Mouse (Mus musculus): Measurements from ENCODE around the gene Tuba4a. TPM values are rescaled to one million over a fixed set of nuclear protein-coding genes. Genes with fewer than 3 reads are reported as not detected.
"Not testable (repeated sequence)": the region's sequence is repeated elsewhere in the genome, so short reads cannot be mapped to it uniquely, and the experiment has no call there.

Tuba4a gene
- total RNA-seq, 2 experiments from 2014 or later: 490 to 573 TPM

- peak; percentile 80 for DNase-seq
These were observed 16.7 kb upstream of the Tuba4a start, which contains the start of gene Dnajb2 for GRCm38 (mm10) chr1:75236117-75237050. Gene Dnajb2, plus strand, starts transcription at chr1:75236406.

- no peak for DNase-seq
These were observed 14.9 kb upstream of the Tuba4a start for GRCm38 (mm10) chr1:75234606-75235005.

- not testable (repeated sequence) for DNase-seq
These were observed 12.8 kb upstream of the Tuba4a start for GRCm38 (mm10) chr1:75232489-75232888.

- no peak for DNase-seq
These were observed 12.0 kb upstream of the Tuba4a start, which contains the start of gene A630095N17Rik for GRCm38 (mm10) chr1:75231664-75232152. Gene A630095N17Rik, minus strand, starts transcription at chr1:75232102.

- DNase-seq: no peak
These were observed 11.6 kb upstream of the Tuba4a start for GRCm38 (mm10) chr1:75231224-75231623.

GRCm38 (mm10) chr1:75230335-75230994 is 10.8 kb upstream of the Tuba4a start:
- no peak for DNase-seq

- DNase-seq: no peak
These were observed 9.5 kb upstream of the Tuba4a start for GRCm38 (mm10) chr1:75229158-75229557.

GRCm38 (mm10) chr1:75227653-75228052 is 8.0 kb upstream of the Tuba4a start:
- no peak for DNase-seq

- DNase-seq: no peak
These were observed 6.5 kb upstream of the Tuba4a start for GRCm38 (mm10) chr1:75226138-75226537.

- no peak for DNase-seq
These were observed 5.8 kb upstream of the Tuba4a start for GRCm38 (mm10) chr1:75225473-75225872.

GRCm38 (mm10) chr1:75223532-75223931 is 3.9 kb upstream of the Tuba4a start:
- no peak for DNase-seq

GRCm38 (mm10) chr1:75222926-75223325 is 3.3 kb upstream of the Tuba4a start:
- DNase-seq: no peak

- no peak for DNase-seq
These were observed 1.9 kb upstream of the Tuba4a start for GRCm38 (mm10) chr1:75221538-75221937.

GRCm38 (mm10) chr1:75219078-75219477 is 587 bp downstream of the Tuba4a start:
- DNase-seq: peak; percentile 84

- DNase-seq: peak; percentile 74
These were observed 1.3 kb downstream of the Tuba4a start for GRCm38 (mm10) chr1:75218227-75219001.

GRCm38 (mm10) chr1:75217893-75218226 is 1.8 kb downstream of the Tuba4a start:
- no peak for DNase-seq

- DNase-seq: peak; percentile 49
These were observed 2.7 kb downstream of the Tuba4a start for GRCm38 (mm10) chr1:75216797-75217585.

- peak; percentile 27 for DNase-seq
These were observed 3.9 kb downstream of the Tuba4a start for GRCm38 (mm10) chr1:75215785-75216184.

GRCm38 (mm10) chr1:75214886-75215285 is 4.8 kb downstream of the Tuba4a start:
- no peak for DNase-seq

- no peak for DNase-seq
These were observed 5.2 kb downstream of the Tuba4a start for GRCm38 (mm10) chr1:75214442-75214841.

- no peak for DNase-seq
These were observed 6.6 kb downstream of the Tuba4a start for GRCm38 (mm10) chr1:75213096-75213495.

Measured in gastrocnemius, postnatal 10 days (tissue).